Mouse (Mus musculus) forebrain, embryonic 15.5 days (tissue): ENCODE results near the gene Cpb2. TPM values are rescaled to one million over a fixed set of nuclear protein-coding genes. Genes with fewer than 3 reads are reported as not detected.

Source experiments
- ATAC-seq: fragments of 200-750 bp; cut with Nextera tagmentation; replicated peaks from 2 replicates; pipeline ENCODE4 v1.8.0; 2017; ENCODE audit warnings: mild to moderate bottlenecking, moderate TSS enrichment, moderate library complexity
- H3K27ac ChIP-seq: fragments of 300-500 bp; sonication (generic); replicated peaks from 2 replicates; pipeline ENCODE4 v1.5.1; 2015; ENCODE audit warnings: mild to moderate bottlenecking, inconsistent platforms
- H3K27me3 ChIP-seq: fragments of 300-500 bp; sonication (generic); 2 replicates; pipeline ENCODE4 v1.6.1; 2015; ENCODE audit warnings: inconsistent platforms
- H3K36me3 ChIP-seq: fragments of 300-500 bp; sonication (generic); 2 replicates; pipeline ENCODE4 v1.6.1; 2015; ENCODE audit warnings: mild to moderate bottlenecking, inconsistent platforms
- H3K4me1 ChIP-seq: fragments of 300-500 bp; sonication (generic); 2 replicates; pipeline ENCODE4 v1.6.1; 2015; ENCODE audit warnings: inconsistent platforms
- H3K4me2 ChIP-seq: fragments of 300-500 bp; sonication (generic); replicated peaks from 2 replicates; pipeline ENCODE4 v1.6.1; 2015; ENCODE audit warnings: mild to moderate bottlenecking, inconsistent platforms
- H3K4me3 ChIP-seq: fragments of 300-500 bp; sonication (generic); 2 replicates; pipeline ENCODE4 v1.5.1; 2015; ENCODE audit warnings: mild to moderate bottlenecking, inconsistent platforms
- H3K9ac ChIP-seq: fragments of 300-500 bp; sonication (generic); replicated peaks from 2 replicates; pipeline ENCODE4 v1.6.1; 2015; ENCODE audit warnings: mild to moderate bottlenecking, inconsistent platforms
- H3K9me3 ChIP-seq: fragments of 300-500 bp; sonication (generic); 2 replicates; pipeline ENCODE4 v1.6.1; 2016; ENCODE audit warnings: inconsistent platforms
- WGBS: fragments of 180-500 bp; shearing (Covaris S2); methylation state at CpG from one replicate; pipeline ENCODE4 v1.1.7; 2015; ENCODE audit warnings: mixed read lengths; 5-methylcytosine and 5-hydroxymethylcytosine counted together
- microRNA-seq: library from miRNA; unstranded; fragments of <30 nt; microRNA quantifications from one replicate; pipeline ENCODE4, GENCODE M21; 2016
- polyA plus RNA-seq: library from polyadenylated mRNA; unstranded; fragments of >200 nt; fragmentation: Nextera tagmentation; extraction: Ambion mirVana; gene quantifications from 2 replicates; pipeline ENCODE4 v1.2.1, GENCODE M21; 2015

Cpb2 gene
- polyA plus RNA-seq, 1 experiment from 2014 or later = not detected

DNA sequence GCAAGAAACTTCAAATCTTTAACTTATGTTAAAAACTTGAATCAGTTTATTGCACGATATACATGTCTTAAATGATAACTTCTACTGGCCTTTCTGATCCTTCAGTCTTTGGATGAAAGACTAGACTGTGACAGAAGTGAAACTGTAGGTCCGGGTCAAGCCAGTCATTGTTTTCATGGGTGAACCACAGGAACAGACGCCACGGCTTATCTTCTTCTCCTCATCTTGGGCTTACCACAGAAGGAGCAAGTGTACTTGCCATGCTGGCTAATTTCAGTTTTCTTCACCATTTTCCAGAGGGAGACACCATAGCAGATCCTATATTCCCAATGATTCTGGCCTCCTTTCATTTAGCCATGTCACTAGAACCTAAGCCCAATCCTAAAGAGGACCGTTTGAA, 78.2 kb downstream of the Cpb2 start:
- WGBS = 95% methylated on average over 5 of the region's 5 CpGs
- Histone ChIP-seq H3K9ac (no peak overlapping the region), H3K4me1 (no peaks in the 10 kb centered on the region), H3K9me3 (no peaks in the 10 kb centered on the region), H3K27me3 (no peaks in the 10 kb centered on the region), H3K27ac (no peak overlapping the region), H3K36me3 (peaks cover 34% of the 10 kb centered on the region), H3K4me2 (no peak overlapping the region), H3K4me3 (no peak overlapping the region)
- ATAC-seq = no peak

DNA sequence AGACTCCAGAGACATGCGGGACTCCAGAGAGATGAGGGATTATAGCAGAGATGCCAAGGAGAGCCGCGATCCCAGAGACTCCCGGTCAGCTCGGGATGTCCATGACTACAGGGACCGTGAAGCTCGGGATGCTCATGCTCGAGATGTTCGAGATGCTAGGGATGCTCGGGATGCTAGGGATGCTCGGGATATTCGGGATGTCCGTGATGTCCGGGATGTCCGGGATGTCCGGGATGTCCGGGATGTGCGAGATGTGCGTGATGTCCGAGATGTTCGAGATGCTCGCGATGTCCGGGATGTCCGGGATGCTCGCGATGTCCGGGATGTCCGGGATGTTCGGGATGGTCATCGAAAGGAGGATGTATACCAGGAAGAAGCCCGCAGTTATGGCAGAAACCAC, 81.3 kb downstream of the Cpb2 start:
- Histone ChIP-seq H3K4me3 (no peak overlapping the region), H3K9ac (no peak overlapping the region), H3K9me3 (no peaks in the 10 kb centered on the region), H3K4me1 (no peaks in the 10 kb centered on the region), H3K27ac (no peak overlapping the region), H3K36me3 (peaks cover 43% of the 10 kb centered on the region), H3K27me3 (no peaks in the 10 kb centered on the region), H3K4me2 (no peak overlapping the region)
- no peak for ATAC-seq
- 97% methylated on average over 32 of the region's 32 CpGs for WGBS

DNA sequence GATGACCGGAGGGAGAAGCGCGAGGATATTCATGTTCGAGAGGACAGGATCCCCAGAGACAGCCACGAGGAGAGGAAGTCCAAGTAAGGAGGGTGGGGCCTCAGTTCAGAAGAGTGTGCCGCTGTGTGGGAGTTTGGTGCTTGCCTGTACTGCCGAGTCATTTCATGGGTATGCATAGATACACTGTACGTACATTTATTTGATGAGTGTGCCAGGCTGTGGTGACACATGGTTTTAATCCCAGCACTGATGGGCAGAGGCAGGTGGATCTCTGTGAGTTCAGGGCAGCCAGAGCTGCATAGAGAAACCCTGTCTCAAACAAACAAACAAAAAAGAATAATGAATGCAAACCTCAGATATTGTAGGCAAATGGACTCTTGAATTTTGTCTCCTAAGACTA, 86.0 kb downstream of the Cpb2 start:
- no peak overlapping the region for H3K4me3 ChIP-seq
- H3K36me3 ChIP-seq = peaks cover 57% of the 10 kb centered on the region
- H3K4me1 ChIP-seq = no peaks in the 10 kb centered on the region
- H3K27me3 ChIP-seq = no peaks in the 10 kb centered on the region
- H3K27ac ChIP-seq = no peak overlapping the region
- H3K4me2 ChIP-seq = no peak overlapping the region
- H3K9ac ChIP-seq = no peak overlapping the region
- H3K9me3 ChIP-seq = no peaks in the 10 kb centered on the region
- 87% methylated on average over 8 of the region's 8 CpGs for WGBS
- no peak for ATAC-seq

DNA sequence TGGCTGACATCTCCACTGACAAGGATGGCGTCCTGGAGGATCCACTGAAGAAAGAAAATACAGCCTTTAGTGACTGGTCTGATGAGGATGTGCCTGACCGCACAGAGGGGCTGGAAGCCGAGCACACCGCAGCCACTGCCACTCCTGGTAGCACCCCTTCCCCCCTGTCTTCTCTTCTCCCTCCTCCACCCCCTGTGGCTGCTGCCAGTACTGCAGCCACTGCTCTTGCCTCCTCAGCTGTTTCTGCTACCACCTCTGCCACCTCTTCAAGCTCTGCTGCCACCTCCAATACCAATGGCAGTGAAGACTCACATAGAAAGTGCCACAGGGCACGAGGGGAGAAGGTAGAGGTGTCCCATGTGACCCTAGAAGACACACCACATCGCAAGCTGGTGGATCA, 88.5 kb downstream of the Cpb2 start:
- no peak overlapping the region for H3K4me3 ChIP-seq
- peaks cover 40% of the 10 kb centered on the region for H3K36me3 ChIP-seq
- 85% methylated on average over 6 of the region's 6 CpGs for WGBS
- H3K9me3 ChIP-seq = no peaks in the 10 kb centered on the region
- no peak overlapping the region for H3K4me2 ChIP-seq
- no peaks in the 10 kb centered on the region for H3K4me1 ChIP-seq
- H3K27me3 ChIP-seq = no peaks in the 10 kb centered on the region
- no peak overlapping the region for H3K9ac ChIP-seq
- ATAC-seq = 0 out of 2 replicates have a peak, but pooled peaks have one; percentile 46
- H3K27ac ChIP-seq = no peak overlapping the region

Small RNA genes within 50 kb of the gene (microRNA-seq; reads per million reads assigned to microRNA genes)
- gene Gm44482 = not detected

Other genes starting within 250 kb of the Cpb2 start
- gene Rubcnl, start 226.3 kb upstream of the Cpb2 start, polyA plus RNA-seq = 0.28 and 0.42 TPM in 2 replicates
- not detected in 2 replicates for gene Lrrc63, start 111.4 kb upstream of the Cpb2 start, polyA plus RNA-seq
- 11.2 and 12.4 TPM in 2 replicates for gene Lcp1, start 111.2 kb upstream of the Cpb2 start, polyA plus RNA-seq
- gene Zc3h13, start 42.1 kb downstream of the Cpb2 start, polyA plus RNA-seq = 55.2 and 62.9 TPM in 2 replicates
- gene Siah3, start 213.7 kb downstream of the Cpb2 start, polyA plus RNA-seq = 3.8 and 5.2 TPM in 2 replicates